Mouse (Mus musculus) telencephalon, adult 2 months (tissue): Measurements from ENCODE around the gene 1810037I17Rik.
"Not testable (repeated sequence)": the region's sequence is repeated elsewhere in the genome, so short reads cannot be mapped to it uniquely, and the experiment has no call there.

Source experiments
- DNase-seq: peaks from one replicate; pipeline ENCODE4 v3.0.0-alpha.2; 2011; ENCODE audit warnings: low read depth, low spot score

Gene 1810037I17Rik

GRCm38 (mm10) chr3:122932466-122932865 lies 8.5 kb downstream of the 1810037I17Rik start:
- DNase-seq = no peak

GRCm38 (mm10) chr3:122937176-122937575 lies 13.2 kb downstream of the 1810037I17Rik start:
- not testable (repeated sequence) for DNase-seq

- DNase-seq = no peak
These were observed 15.2 kb downstream of the 1810037I17Rik start for GRCm38 (mm10) chr3:122939215-122939614.

GRCm38 (mm10) chr3:122943387-122943890 lies 19.4 kb downstream of the 1810037I17Rik start:
- no peak for DNase-seq

GRCm38 (mm10) chr3:122950129-122950528 lies 26.1 kb downstream of the 1810037I17Rik start:
- no peak for DNase-seq

- no peak for DNase-seq
These were observed 40.3 kb downstream of the 1810037I17Rik start for GRCm38 (mm10) chr3:122964301-122964700.

- no peak for DNase-seq
These were observed 44.4 kb downstream of the 1810037I17Rik start for GRCm38 (mm10) chr3:122968391-122968790.

GRCm38 (mm10) chr3:122972126-122972822 lies 48.3 kb downstream of the 1810037I17Rik start:
- DNase-seq = no peak

- no peak for DNase-seq
These were observed 50.8 kb downstream of the 1810037I17Rik start for GRCm38 (mm10) chr3:122974833-122975232.

- peak; percentile 51 for DNase-seq
These were observed 51.4 kb downstream of the 1810037I17Rik start for GRCm38 (mm10) chr3:122975363-122975762.
